Mouse (Mus musculus): ENCODE results near the gene Slc35e1. TPM values are rescaled to one million over a fixed set of nuclear protein-coding genes. Genes with fewer than 3 reads are reported as not detected.

The Slc35e1 gene
- polyA plus RNA-seq, 1 experiment: not detected

DNA sequence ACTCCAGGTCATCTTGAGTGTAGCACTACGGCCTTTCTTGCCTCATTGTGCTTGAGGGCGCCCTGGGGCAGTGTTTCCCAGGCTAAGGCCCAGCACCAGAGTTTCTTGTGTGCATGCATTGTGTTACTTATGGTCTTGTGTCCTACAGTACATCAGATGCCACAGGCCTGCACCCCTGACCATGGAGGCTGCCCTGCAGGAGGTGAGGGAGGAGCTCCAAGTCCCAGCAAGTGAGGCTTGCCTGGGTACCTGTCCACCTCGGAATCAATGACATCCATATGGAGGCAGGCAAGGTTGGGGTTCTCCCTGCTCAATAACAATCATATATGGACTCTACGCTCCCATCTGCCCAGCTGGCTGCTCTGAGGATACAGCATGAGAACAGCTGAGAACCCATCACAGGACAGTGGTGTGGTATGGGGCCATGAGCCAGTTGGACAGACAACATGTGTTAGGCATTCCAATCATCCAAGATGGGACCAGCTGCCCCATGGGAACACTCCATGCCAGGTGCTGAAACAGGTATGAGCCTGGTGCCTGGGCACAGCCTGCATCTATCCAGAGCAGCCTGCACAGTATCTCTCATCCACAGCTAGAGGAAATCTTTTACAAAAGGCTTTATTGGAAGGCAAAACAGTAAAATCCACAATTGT lies 32.4 kb downstream of the Slc35e1 start:
- 92% methylated on average over 4 of the region's 4 CpGs for WGBS

DNA sequence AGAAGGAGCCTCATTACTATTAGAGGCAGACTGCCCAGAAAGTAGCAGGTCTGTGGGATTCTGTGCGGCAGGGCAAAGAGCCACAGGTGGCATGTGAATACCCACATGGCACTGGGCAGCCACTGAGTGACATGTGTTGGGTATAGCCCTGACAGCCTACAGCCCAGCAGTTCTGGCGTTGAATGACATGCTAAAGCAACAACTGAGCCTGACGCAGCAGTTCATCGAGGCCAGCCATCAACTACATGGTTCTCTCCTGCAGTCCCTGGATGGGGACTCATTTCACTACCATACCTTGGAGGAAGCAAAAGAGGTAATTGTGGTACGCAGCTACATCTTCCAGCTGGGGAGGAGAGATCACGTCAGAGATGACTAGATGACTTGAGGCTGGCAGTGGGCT lies 34.0 kb downstream of the Slc35e1 start:
- TF ChIP-seq POLR2A (IDR thresholded peaks at IDR 0.05; ENCODE audit: insufficient read depth, low read depth, low read length): no peak
- TF ChIP-seq CTCF (IDR thresholded peaks at IDR 0.05; ENCODE audit: insufficient read depth, low read depth, low read length): no peak
- Histone ChIP-seq H3K4me3 (ENCODE audit: insufficient read depth, low read depth, low read length) (no peak overlapping the region), H3K27ac (ENCODE audit: insufficient read depth, low read depth, low read length) (no peak overlapping the region), H3K4me1 (ENCODE audit: control insufficient read depth, insufficient read depth, low read length) (no peaks in the 10 kb centered on the region)
- WGBS: 88% methylated on average over 6 of the region's 6 CpGs

More for the DNA sequence above, 32.4 kb downstream of the Slc35e1 start:
- Histone ChIP-seq H3K4me3 (ENCODE audit: insufficient read depth, low read depth, low read length) (no peak overlapping the region), H3K4me1 (ENCODE audit: control insufficient read depth, insufficient read depth, low read length) (no peaks in the 10 kb centered on the region), H3K27ac (ENCODE audit: insufficient read depth, low read depth, low read length) (no peak overlapping the region)
- TF ChIP-seq POLR2A (IDR thresholded peaks at IDR 0.05; ENCODE audit: insufficient read depth, low read depth, low read length): no peak

DNA sequence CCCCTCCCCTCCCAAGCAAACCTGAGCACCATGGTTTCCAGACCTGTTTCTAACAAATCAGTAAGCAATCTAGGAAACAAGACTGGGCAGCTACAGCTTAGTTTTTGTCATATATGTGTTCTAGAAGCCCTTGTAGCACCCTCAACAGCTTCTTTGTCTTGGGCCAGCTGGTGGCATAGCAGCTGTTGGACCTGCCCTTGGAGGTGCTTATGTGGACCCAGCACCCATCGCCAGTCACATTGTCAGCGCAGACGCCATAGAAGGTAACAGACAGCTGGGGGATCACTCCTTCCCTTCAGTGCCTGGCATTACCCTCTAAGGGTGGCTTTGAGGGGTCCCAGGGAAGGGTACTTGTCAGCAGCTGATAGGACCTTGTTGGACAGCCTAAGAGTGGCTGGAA lies 34.6 kb downstream of the Slc35e1 start:
- TF ChIP-seq CTCF (IDR thresholded peaks at IDR 0.05; ENCODE audit: insufficient read depth, low read depth, low read length): no peak
- TF ChIP-seq POLR2A (IDR thresholded peaks at IDR 0.05; ENCODE audit: insufficient read depth, low read depth, low read length): no peak
- no peak overlapping the region for H3K4me3 ChIP-seq (ENCODE audit: insufficient read depth, low read depth, low read length)
- 87% methylated on average over 3 of the region's 3 CpGs for WGBS
- no peaks in the 10 kb centered on the region for H3K4me1 ChIP-seq (ENCODE audit: control insufficient read depth, insufficient read depth, low read length)
- no peak overlapping the region for H3K27ac ChIP-seq (ENCODE audit: insufficient read depth, low read depth, low read length)

DNA sequence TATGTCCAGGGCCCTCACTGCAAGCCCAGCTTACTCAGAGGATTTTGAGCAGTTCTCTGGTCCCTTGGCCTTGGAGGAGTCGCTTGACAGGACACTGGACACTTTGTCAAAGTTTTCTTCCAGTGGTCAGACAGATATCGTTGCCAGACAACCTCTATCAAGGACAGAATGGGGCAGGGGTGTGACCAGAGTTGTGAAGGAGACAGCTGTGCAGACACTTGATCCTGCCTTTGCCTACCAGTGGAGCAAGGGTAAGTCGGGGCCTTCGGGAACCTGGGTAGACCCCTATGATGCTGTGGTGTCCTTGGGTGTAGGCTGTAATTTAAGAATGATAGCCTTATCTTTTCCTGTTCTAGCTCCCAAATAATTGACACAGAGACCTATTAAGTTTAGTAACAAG lies 37.1 kb downstream of the Slc35e1 start:
- WGBS: 90% methylated on average over 4 of the region's 4 CpGs
- Histone ChIP-seq H3K4me3 (ENCODE audit: insufficient read depth, low read depth, low read length) (no peak overlapping the region), H3K4me1 (ENCODE audit: control insufficient read depth, insufficient read depth, low read length) (no peaks in the 10 kb centered on the region), H3K27ac (ENCODE audit: insufficient read depth, low read depth, low read length) (no peak overlapping the region)
- TF ChIP-seq CTCF (IDR thresholded peaks at IDR 0.05; ENCODE audit: insufficient read depth, low read depth, low read length) (no peak), POLR2A (IDR thresholded peaks at IDR 0.05; ENCODE audit: insufficient read depth, low read depth, low read length) (no peak)

DNA sequence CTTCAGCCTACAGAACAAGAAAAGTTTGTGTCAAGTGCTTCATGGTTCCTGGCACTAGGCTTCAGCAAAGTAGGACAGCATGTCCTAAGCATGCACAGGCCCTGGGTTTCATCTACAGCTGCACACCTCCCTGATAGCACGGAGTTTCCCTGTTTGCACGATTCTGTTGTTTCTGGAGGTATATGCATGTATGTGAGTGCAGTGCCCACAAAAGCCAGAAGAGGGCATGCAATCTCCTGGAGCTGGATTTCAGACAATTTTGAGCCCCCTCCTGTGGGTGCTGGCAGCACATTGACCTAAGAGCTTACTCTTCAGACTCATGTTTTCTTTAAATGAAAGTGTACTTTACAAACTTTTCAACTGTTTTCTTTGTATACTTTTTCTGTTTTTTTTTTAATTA lies 38.5 kb downstream of the Slc35e1 start:
- no peak overlapping the region for H3K27ac ChIP-seq (ENCODE audit: insufficient read depth, low read depth, low read length)
- H3K4me1 ChIP-seq (ENCODE audit: control insufficient read depth, insufficient read depth, low read length): no peaks in the 10 kb centered on the region
- H3K4me3 ChIP-seq (ENCODE audit: insufficient read depth, low read depth, low read length): no peak overlapping the region
- TF ChIP-seq POLR2A (IDR thresholded peaks at IDR 0.05; ENCODE audit: insufficient read depth, low read depth, low read length) (no peak), CTCF (IDR thresholded peaks at IDR 0.05; ENCODE audit: insufficient read depth, low read depth, low read length) (no peak)
- WGBS: 96% methylated on average over 2 of the region's 2 CpGs

DNA sequence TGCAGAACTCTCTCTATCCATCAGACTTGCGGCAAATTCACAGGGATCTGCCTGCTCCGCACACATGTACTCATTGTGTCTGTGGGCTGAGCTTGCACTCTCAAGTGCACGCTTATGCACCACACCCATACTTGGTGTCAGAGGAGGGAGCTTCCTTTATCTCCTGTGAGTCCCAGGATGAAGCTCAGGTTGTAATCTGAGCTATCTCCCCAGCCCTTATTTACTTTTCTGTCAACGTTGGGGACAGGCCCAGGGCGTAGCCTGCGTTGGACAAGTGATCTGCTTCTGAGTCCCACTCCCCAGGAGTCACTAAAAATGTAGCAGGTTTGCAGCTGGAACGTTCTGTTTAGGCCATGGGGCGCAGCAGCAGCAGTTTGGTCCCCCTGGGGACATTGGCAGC lies 40.9 kb downstream of the Slc35e1 start:
- TF ChIP-seq POLR2A (IDR thresholded peaks at IDR 0.05; ENCODE audit: insufficient read depth, low read depth, low read length): no peak
- Histone ChIP-seq H3K4me1 (ENCODE audit: control insufficient read depth, insufficient read depth, low read length) (peaks cover 9% of the 10 kb centered on the region; the same call in 1 of the 2 replicates), H3K27ac (ENCODE audit: insufficient read depth, low read depth, low read length) (no peak overlapping the region), H3K4me3 (ENCODE audit: insufficient read depth, low read depth, low read length) (no peak overlapping the region)
- WGBS: 91% methylated on average over 8 of the region's 8 CpGs

DNA sequence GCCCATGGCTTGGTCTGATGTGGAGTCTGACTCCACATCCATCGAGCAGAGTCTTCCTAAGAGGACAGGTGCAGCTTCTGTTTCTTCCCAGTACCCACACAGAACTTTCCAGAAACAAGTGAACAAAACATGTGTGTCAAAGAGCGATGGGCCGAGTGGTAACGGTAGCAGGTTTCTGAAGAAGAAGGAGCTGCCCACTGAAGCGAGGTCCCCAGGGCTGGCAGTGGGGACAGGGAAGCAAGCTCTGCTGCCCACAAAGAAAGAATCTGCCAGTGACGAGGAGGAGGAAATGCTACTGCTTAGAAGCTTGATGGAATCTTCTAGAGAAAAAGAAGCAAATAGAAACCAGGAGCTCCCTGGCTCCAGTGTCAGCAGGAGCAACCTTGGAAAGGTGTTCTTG lies 47.3 kb downstream of the Slc35e1 start:
- Histone ChIP-seq H3K4me1 (ENCODE audit: control insufficient read depth, insufficient read depth, low read length) (peaks cover 20% of the 10 kb centered on the region), H3K4me3 (ENCODE audit: insufficient read depth, low read depth, low read length) (no peak overlapping the region), H3K27ac (ENCODE audit: insufficient read depth, low read depth, low read length) (no peak overlapping the region)
- 90% methylated on average over 6 of the region's 6 CpGs for WGBS
- TF ChIP-seq POLR2A (IDR thresholded peaks at IDR 0.05; ENCODE audit: insufficient read depth, low read depth, low read length) (no peak), CTCF (IDR thresholded peaks at IDR 0.05; ENCODE audit: insufficient read depth, low read depth, low read length) (no peak)

DNA sequence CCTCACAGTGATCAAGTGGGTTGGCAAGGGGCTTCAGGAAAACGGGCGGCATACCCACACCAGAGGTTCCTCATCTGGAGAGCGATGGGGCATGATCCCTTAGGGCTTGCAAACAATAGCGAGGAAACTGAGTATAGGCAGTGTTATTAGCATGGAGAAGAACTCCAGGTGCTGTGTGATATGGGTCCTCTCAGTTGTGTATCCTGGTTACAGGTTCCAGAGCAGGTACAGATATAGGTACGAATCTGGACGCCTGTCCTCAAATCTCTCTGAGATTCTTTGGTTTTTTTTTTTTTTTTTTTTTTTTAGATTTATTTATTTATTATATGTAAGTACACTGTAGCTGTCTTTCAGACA lies 48.4 kb downstream of the Slc35e1 start:
- Histone ChIP-seq H3K4me1 (ENCODE audit: control insufficient read depth, insufficient read depth, low read length) (peaks cover 20% of the 10 kb centered on the region), H3K4me3 (ENCODE audit: insufficient read depth, low read depth, low read length) (peak overlapping the region; percentile 65), H3K27ac (ENCODE audit: insufficient read depth, low read depth, low read length) (peak overlapping the region; percentile 57; the same call in 1 of the 2 replicates)
- no peak for TF ChIP-seq CTCF (IDR thresholded peaks at IDR 0.05; ENCODE audit: insufficient read depth, low read depth, low read length)
- TF ChIP-seq POLR2A (IDR thresholded peaks at IDR 0.05; ENCODE audit: insufficient read depth, low read depth, low read length): no peak; the same call in 1 of the 2 replicates
- 36% methylated on average over 6 of the region's 6 CpGs for WGBS

DNA sequence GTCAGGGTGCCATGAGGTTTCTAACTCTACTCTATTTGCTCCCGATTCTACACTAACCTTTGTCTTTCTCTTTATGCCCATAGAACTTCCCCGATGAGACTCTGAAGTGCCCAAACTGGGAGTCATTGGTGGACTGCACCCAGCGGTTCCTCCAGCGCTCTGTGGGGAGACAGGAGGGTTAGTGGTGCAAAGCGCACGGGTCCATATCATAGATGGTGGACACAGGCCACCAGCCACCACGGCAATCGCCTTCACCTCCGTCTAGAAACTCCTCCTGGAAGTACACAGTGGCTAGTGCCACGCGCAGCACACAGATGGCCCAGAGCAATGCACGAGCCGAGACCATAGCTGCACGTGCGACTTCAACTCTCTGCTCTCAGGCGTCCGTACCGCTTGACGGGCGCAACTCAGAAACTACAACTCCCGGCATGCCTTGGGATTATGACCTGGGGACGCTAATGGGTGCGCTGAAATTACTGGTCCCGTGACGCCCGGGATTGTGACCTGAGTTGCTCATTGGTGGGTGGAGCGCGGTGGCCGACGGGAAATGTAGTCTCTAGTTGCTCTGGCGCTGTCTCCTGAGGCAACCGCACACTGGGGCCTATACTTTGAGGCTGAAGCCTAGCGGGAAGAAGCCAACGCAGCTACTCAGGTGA lies 48.9 kb downstream of the Slc35e1 start, which contains the start of the genes Calr3 and 1700030K09Rik:
Calr3 (minus strand) TSS at position 533 of the 656 bp plus-strand sequence.
1700030K09Rik (plus strand) TSS at position 543 of the 656 bp plus-strand sequence.
- H3K4me1 ChIP-seq (ENCODE audit: control insufficient read depth, insufficient read depth, low read length): peaks cover 20% of the 10 kb centered on the region
- peak; percentile 57; the same call in 1 of the 2 replicates for TF ChIP-seq POLR2A (IDR thresholded peaks at IDR 0.05; ENCODE audit: insufficient read depth, low read depth, low read length)
- TF ChIP-seq CTCF (IDR thresholded peaks at IDR 0.05; ENCODE audit: insufficient read depth, low read depth, low read length): no peak
- peak within 1 kb of the TSS; percentile 57; the same call in 1 of the 2 replicates for H3K27ac ChIP-seq (ENCODE audit: insufficient read depth, low read depth, low read length)
- H3K4me3 ChIP-seq (ENCODE audit: insufficient read depth, low read depth, low read length): peak within 1 kb of the TSS; percentile 65
- 6% methylated on average over 34 of the region's 34 CpGs for WGBS
